ENCODE assay signal across 7 mouse cellular contexts in the genomic region with DNA sequence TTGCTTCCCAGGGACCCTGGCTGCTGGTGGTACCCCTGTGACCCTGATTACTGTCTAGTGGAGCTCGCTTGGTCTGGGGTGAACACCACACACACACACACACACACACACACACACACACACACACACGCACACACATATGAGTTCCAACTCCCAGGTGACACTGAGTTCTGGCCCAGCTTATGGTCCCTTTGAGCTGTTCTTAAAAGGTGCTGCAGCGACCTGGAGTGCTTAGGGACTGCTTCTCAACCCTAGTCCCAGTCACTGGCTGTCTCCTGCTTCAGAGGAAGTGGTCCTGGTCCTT. TPM values are rescaled to one million over a fixed set of nuclear protein-coding genes. Genes with fewer than 3 reads are reported as not detected.
DNase-seq lines count a peak whose midpoint lies in the region; ATAC-seq lines count a peak whose summit lies in the region.

No protein-coding gene starts in this region.

- H3K27ac ChIP-seq in lung, embryonic 16.5 days (ENCODE audit: low read length), result no peak overlapping the region
- H3K27ac ChIP-seq in forebrain, embryonic 13.5 days, result no peak overlapping the region
- H3K27ac ChIP-seq in limb, embryonic 13.5 days, result no peak overlapping the region
- no peak overlapping the region for H3K27ac ChIP-seq in stomach, embryonic 14.5 days (ENCODE audit: low read length)

- H3K4me2 ChIP-seq in lung, embryonic 16.5 days (ENCODE audit: low read depth, low read length), result peak overlapping the region; percentile 98
- peak overlapping the region; percentile 93 for H3K4me2 ChIP-seq in forebrain, embryonic 13.5 days
- H3K4me2 ChIP-seq in limb, embryonic 13.5 days (replicated peaks), result peak overlapping the region; percentile 97
- peak overlapping the region; percentile 85 for H3K4me2 ChIP-seq in stomach, embryonic 14.5 days (replicated peaks; ENCODE audit: low read depth, low read length)

- no peak for DNase-seq in lung, postnatal 10 days
- DNase-seq in left cerebral cortex, postnatal 14 days (ENCODE audit: low spot score in 2 of 2), result no peak
- no peak for DNase-seq in kidney, postnatal 4 days

- 17% methylated on average over 3 of the region's 3 CpGs for WGBS in lung, embryonic 16.5 days
- 7% methylated on average over 2 of the region's 3 CpGs for WGBS in forebrain, embryonic 13.5 days
- WGBS in limb, embryonic 13.5 days, result 19% methylated on average over 2 of the region's 3 CpGs
- WGBS in stomach, embryonic 14.5 days, result 40% methylated on average over 3 of the region's 3 CpGs

- intact Hi-C loops in left cerebral cortex, postnatal 14 days (cut with DNase I), result loop anchor here (10.0 kb wide), 2 partner anchors 278 to 682 kb away; no protein-coding TSS in a partner anchor

- no peaks in the 10 kb centered on the region; the same call in 1 of the 2 replicates for H3K4me1 ChIP-seq in lung, embryonic 16.5 days (replicated peaks; ENCODE audit: control insufficient read depth, insufficient read depth, low read length)
- H3K4me1 ChIP-seq in forebrain, embryonic 13.5 days, result peaks cover 14% of the 10 kb centered on the region; the same call in 1 of the 2 replicates
- H3K4me1 ChIP-seq in limb, embryonic 13.5 days, result 0 out of 2 replicates have a peak, but pooled peaks cover 6% of the 10 kb centered on the region
- no peaks in the 10 kb centered on the region for H3K4me1 ChIP-seq in stomach, embryonic 14.5 days (ENCODE audit: control insufficient read depth, insufficient read depth, low read length)

- H3K9me3 ChIP-seq in lung, embryonic 16.5 days (ENCODE audit: control insufficient read depth, low read length), result no peaks in the 10 kb centered on the region
- no peaks in the 10 kb centered on the region for H3K9me3 ChIP-seq in forebrain, embryonic 13.5 days (replicated peaks)
- H3K9me3 ChIP-seq in limb, embryonic 13.5 days, result no peaks in the 10 kb centered on the region
- no peaks in the 10 kb centered on the region for H3K9me3 ChIP-seq in stomach, embryonic 14.5 days (ENCODE audit: control insufficient read depth, low read depth, low read length)

- no peaks in the 10 kb centered on the region; the same call in 1 of the 2 replicates for H3K27me3 ChIP-seq in lung, embryonic 16.5 days (ENCODE audit: control insufficient read depth, insufficient read depth, low read depth, low read length)
- H3K27me3 ChIP-seq in forebrain, embryonic 13.5 days, result peaks cover 9% of the 10 kb centered on the region
- peaks cover 15% of the 10 kb centered on the region for H3K27me3 ChIP-seq in limb, embryonic 13.5 days
- H3K27me3 ChIP-seq in stomach, embryonic 14.5 days (ENCODE audit: control insufficient read depth, insufficient read depth, low read length), result no peaks in the 10 kb centered on the region

- H3K36me3 ChIP-seq in lung, embryonic 16.5 days (ENCODE audit: control insufficient read depth, insufficient read depth, low read length), result no peaks in the 10 kb centered on the region
- no peaks in the 10 kb centered on the region for H3K36me3 ChIP-seq in forebrain, embryonic 13.5 days (ENCODE audit: poor library complexity, severe bottlenecking)
- H3K36me3 ChIP-seq in limb, embryonic 13.5 days, result no peaks in the 10 kb centered on the region
- no peaks in the 10 kb centered on the region for H3K36me3 ChIP-seq in stomach, embryonic 14.5 days (ENCODE audit: control insufficient read depth, insufficient read depth, low read length)

- peak overlapping the region; percentile 50 for H3K4me3 ChIP-seq in lung, embryonic 16.5 days (ENCODE audit: low read length)
- H3K4me3 ChIP-seq in forebrain, embryonic 13.5 days, result peak overlapping the region; percentile 64
- peak overlapping the region; percentile 63 for H3K4me3 ChIP-seq in limb, embryonic 13.5 days
- peak overlapping the region; percentile 60 for H3K4me3 ChIP-seq in stomach, embryonic 14.5 days (ENCODE audit: low read depth, low read length)

- no peak for ATAC-seq in lung, embryonic 16.5 days (ENCODE audit: low read depth)
- ATAC-seq in forebrain, embryonic 13.5 days, result no peak
- ATAC-seq in limb, embryonic 13.5 days (ENCODE audit: low FRiP score, low read depth), result no peak
- 0 out of 2 replicates have a peak, but pooled peaks have one; percentile 16 for ATAC-seq in stomach, embryonic 14.5 days (ENCODE audit: insufficient number of reproducible peaks, insufficient read depth, low FRiP score, low read depth)

- no peak overlapping the region; the same call in 1 of the 2 replicates for H3K9ac ChIP-seq in lung, embryonic 16.5 days (ENCODE audit: low read length)
- peak overlapping the region; percentile 62 for H3K9ac ChIP-seq in forebrain, embryonic 13.5 days
- peak overlapping the region; percentile 64 for H3K9ac ChIP-seq in limb, embryonic 13.5 days
- no peak overlapping the region for H3K9ac ChIP-seq in stomach, embryonic 14.5 days (replicated peaks; ENCODE audit: low read depth, low read length)

RNA-seq across cellular contexts. Expression of a gene that starts 0.6 kb away (rescaled TPM):
- polyA plus RNA-seq in lung, embryonic 16.5 days (2015; fragmentation: Nextera tagmentation; extraction: Ambion mirVana), result 15.6 and 16.5 TPM in 2 replicates
- polyA plus RNA-seq in forebrain, embryonic 13.5 days (2015; fragmentation: Nextera tagmentation; extraction: Ambion mirVana), result 2.1 and 3.1 TPM in 2 replicates
- polyA plus RNA-seq in limb, embryonic 13.5 days (2015; fragmentation: Nextera tagmentation; extraction: Ambion mirVana), result 19.3 and 19.6 TPM in 2 replicates
- polyA plus RNA-seq in stomach, embryonic 14.5 days (2014; fragmentation: Nextera tagmentation; extraction: Ambion mirVana), result 5.2 and 7.8 TPM in 2 replicates
- 10 to 100 TPM in 1 of 2 experiments, 1 to 10 TPM in 1; 9.8 to 12.6 TPM for total RNA-seq in left cerebral cortex, postnatal 14 days (2021)

Comparison
In these comparisons a context has a peak if more than half of its experiments do, and no peak if none do; other contexts are left out.
1. H3K9ac ChIP-seq: peak in forebrain, embryonic 13.5 days (single experiment) and limb, embryonic 13.5 days (single experiment); none in lung, embryonic 16.5 days (single experiment) and stomach, embryonic 14.5 days (single experiment).
2. Peak in every context shown above with its lines, with median percentiles within 50 percentile points of each other: H3K4me2 ChIP-seq and H3K4me3 ChIP-seq.